Mouse (Mus musculus) forebrain, embryonic 13.5 days (tissue): ENCODE data around the gene Asb11. TPM values are rescaled to one million over a fixed set of nuclear protein-coding genes. Genes with fewer than 3 reads are reported as not detected.

ENCODE experiments used
- ATAC-seq: fragments of 200-750 bp; cut with Nextera tagmentation; 2 replicates; pipeline ENCODE4 v1.8.0; 2017
- H3K27ac ChIP-seq: fragments of 300-500 bp; sonication (generic); 2 replicates; pipeline ENCODE4 v1.5.1; 2015; ENCODE audit warnings: inconsistent platforms, mild to moderate bottlenecking, moderate library complexity
- H3K27me3 ChIP-seq: fragments of 300-500 bp; sonication (generic); 2 replicates; pipeline ENCODE4 v1.6.1; 2015; ENCODE audit warnings: mild to moderate bottlenecking, inconsistent platforms
- H3K36me3 ChIP-seq: fragments of 300-500 bp; sonication (generic); 2 replicates; pipeline ENCODE4 v1.6.1; 2015; ENCODE audit warnings: mild to moderate bottlenecking, inconsistent platforms; ENCODE audit not compliant: poor library complexity, severe bottlenecking
- H3K4me1 ChIP-seq: fragments of 300-500 bp; sonication (generic); 2 replicates; pipeline ENCODE4 v1.6.1; 2015; ENCODE audit warnings: inconsistent platforms
- H3K4me2 ChIP-seq: fragments of 300-500 bp; sonication (generic); 2 replicates; pipeline ENCODE4 v1.6.1; 2015; ENCODE audit warnings: inconsistent platforms, mild to moderate bottlenecking, moderate library complexity
- H3K4me3 ChIP-seq: fragments of 300-500 bp; sonication (generic); 2 replicates; pipeline ENCODE4 v1.5.1; 2015; ENCODE audit warnings: mild to moderate bottlenecking, inconsistent platforms
- H3K9ac ChIP-seq: fragments of 300-500 bp; sonication (generic); 2 replicates; pipeline ENCODE4 v1.6.1; 2015; ENCODE audit warnings: mild to moderate bottlenecking, inconsistent platforms
- H3K9me3 ChIP-seq: fragments of 300-500 bp; sonication (generic); replicated peaks from 2 replicates; pipeline ENCODE4 v1.6.1; 2016; ENCODE audit warnings: inconsistent platforms
- WGBS: fragments of 180-500 bp; shearing (Covaris S2); methylation state at CpG from one replicate; pipeline ENCODE4 v1.1.7; 2015; 5-methylcytosine and 5-hydroxymethylcytosine counted together
- polyA plus RNA-seq: library from polyadenylated mRNA; unstranded; fragments of >200 nt; fragmentation: Nextera tagmentation; extraction: Ambion mirVana; gene quantifications from 2 replicates; pipeline ENCODE4 v1.2.1, GENCODE M21; 2015

Gene Asb11
- not detected in 2 replicates for polyA plus RNA-seq

DNA sequence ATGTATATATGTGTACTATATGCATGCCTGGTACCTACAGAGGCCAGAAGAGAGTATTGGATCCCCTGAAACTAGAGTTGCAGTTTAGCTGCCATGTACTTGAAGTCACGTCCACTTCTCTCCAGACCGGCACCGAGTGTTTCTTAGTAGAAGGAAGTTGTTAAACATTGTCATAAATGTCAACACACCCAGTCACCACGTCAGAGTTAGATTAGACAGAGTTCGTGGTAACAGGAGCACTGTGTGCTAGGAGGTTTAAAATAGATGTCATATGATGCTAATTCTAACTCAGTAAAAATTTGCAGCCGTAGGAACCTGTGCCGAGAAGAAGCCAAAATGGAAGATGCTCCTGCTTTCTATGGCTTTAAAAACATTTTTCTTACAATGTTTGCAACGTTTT lies at the start of gene Asb11:
Gene Asb11 (plus strand): TSS at position 286 of the 400 bp plus-strand sequence.
- Histone ChIP-seq H3K27ac (no peak within 1 kb of the TSS), H3K9ac (no peak within 1 kb of the TSS), H3K36me3 (peaks cover 11% of the 10 kb centered on the region), H3K4me1 (no peaks in the 10 kb centered on the region), H3K4me2 (no peak within 1 kb of the TSS), H3K9me3 (no peaks in the 10 kb centered on the region), H3K4me3 (no peak within 1 kb of the TSS), H3K27me3 (no peaks in the 10 kb centered on the region)
- no peak for ATAC-seq
- 81% methylated on average over 8 of the region's 8 CpGs for WGBS

DNA sequence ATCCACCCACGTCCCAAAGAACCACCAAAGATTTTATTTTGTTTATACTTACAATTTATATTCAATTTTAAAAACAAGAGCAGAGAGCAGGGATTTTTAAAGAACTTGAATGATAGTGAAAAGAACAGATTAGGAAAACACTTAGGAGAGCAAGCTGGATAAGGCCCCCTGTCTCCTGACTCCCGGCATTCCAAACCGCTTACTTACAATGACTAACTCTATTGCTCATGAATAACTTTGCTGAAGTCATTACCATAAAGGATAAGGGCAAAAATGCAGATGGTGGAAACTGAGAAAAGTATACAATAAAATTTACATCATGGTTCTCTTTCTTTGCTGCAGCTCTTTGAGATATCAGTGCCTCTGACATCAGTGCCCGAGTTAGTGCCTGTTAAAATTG lies 42.7 kb upstream of the Asb11 start:
- no peak for ATAC-seq

DNA sequence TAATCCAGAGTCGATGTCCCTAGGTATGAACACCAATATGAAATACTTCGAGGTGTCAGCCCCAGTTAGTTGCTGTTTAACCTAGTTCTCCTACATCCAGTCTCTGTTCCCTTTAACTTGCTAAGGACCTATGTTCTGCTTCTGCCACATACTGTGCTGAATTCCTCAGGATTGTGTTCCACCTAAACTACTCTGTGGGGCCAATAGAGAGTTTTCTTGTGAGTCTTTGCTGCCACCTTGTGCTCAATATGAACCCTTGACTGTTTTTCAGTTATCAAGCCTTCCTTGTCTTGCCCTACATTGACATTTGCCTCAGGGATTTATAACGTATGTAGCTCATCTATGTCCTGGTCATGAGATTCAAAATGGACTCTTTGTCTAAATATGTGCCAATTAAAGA lies 38.3 kb upstream of the Asb11 start:
- no peak overlapping the region for H3K4me2 ChIP-seq
- no peak overlapping the region for H3K9ac ChIP-seq
- no peaks in the 10 kb centered on the region for H3K36me3 ChIP-seq
- no peaks in the 10 kb centered on the region for H3K9me3 ChIP-seq
- no peak overlapping the region for H3K4me3 ChIP-seq
- no peak overlapping the region for H3K27ac ChIP-seq
- ATAC-seq = peak; percentile 55
- no peaks in the 10 kb centered on the region for H3K4me1 ChIP-seq
- no peaks in the 10 kb centered on the region for H3K27me3 ChIP-seq
- WGBS = 67% methylated on average over 3 of the region's 3 CpGs

More for the DNA sequence above, 42.7 kb upstream of the Asb11 start:
- Histone ChIP-seq H3K9ac (no peak overlapping the region), H3K4me1 (no peaks in the 10 kb centered on the region), H3K4me2 (no peak overlapping the region), H3K9me3 (no peaks in the 10 kb centered on the region), H3K27me3 (no peaks in the 10 kb centered on the region), H3K4me3 (no peak overlapping the region), H3K27ac (no peak overlapping the region), H3K36me3 (no peaks in the 10 kb centered on the region)
- 81% methylated on average over 4 of the region's 4 CpGs for WGBS

DNA sequence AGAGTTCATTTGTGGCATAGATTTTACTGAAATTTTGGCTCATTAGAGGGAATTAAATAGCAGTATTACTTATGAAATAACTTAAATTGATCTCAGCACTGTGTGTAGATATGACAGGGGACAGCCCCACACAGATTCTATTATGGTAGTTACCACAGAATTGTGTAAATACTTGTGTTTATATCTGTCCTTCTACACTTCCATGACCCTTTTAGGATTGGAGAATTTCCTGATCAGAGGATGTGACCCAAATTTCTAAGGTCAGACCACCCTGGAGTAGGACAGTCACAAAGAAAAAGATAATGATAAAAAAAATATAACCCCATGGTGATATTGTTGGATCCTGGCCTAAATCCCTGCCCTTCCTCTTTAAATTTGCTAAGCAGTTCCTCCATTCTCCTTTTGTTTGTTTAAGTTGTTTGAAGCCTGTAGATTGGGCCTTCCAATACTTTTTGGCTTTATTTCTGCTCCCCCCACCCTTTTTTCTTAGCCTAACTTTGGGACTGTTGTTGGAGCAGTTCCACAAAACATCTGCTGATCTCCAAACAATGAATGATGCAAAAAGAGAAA lies 31.6 kb upstream of the Asb11 start:
- H3K36me3 ChIP-seq = no peaks in the 10 kb centered on the region
- H3K9me3 ChIP-seq = no peaks in the 10 kb centered on the region
- no peak overlapping the region for H3K27ac ChIP-seq
- H3K4me1 ChIP-seq = no peaks in the 10 kb centered on the region
- ATAC-seq = no peak
- no peaks in the 10 kb centered on the region for H3K27me3 ChIP-seq
- H3K4me3 ChIP-seq = no peak overlapping the region
- no peak overlapping the region for H3K4me2 ChIP-seq
- H3K9ac ChIP-seq = no peak overlapping the region

DNA sequence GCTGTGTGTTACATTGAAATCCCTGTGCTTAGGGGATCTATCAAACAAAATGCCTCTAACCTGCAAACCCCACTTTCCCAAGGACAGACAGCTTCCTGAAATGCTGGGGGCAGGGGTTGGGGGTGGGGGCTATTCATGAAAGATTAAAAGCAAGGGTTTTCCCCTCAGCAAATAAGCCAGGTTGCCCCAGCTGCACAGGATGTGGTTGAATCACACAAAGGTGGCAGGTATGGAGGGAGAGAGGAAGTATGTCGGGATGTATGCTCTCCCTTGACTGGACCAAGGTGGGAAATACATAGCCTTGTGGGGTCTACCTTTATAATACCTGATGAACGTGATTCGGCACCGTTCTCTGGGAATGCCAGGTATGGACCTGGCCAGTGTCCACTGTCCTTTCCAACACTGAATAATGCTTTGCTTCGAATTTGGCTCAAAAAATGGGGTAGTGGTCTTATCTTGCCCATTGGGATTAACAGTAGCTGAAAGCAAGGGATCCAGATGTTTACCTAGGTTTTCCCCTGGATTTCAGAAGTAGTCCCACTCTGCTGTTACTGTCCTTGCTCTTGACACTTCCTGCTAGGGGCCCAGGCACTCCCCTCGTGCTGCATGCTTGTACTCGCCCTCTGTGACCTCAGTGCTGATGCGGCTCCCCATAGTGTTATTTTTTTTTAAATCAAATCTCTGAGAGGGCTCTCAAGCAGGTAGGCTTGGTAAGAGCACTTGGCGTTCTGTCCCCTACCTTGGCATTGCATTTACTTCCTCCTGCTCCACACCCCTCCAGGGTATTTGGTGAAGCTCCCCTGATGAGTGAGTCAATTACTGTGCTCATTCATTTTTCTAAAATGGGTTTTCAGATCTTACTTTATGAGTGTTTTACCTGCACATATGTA lies 30.4 kb upstream of the Asb11 start:
- Histone ChIP-seq H3K4me2 (no peak overlapping the region), H3K4me3 (no peak overlapping the region), H3K4me1 (no peaks in the 10 kb centered on the region), H3K27me3 (no peaks in the 10 kb centered on the region), H3K9me3 (no peaks in the 10 kb centered on the region), H3K9ac (no peak overlapping the region), H3K27ac (no peak overlapping the region), H3K36me3 (no peaks in the 10 kb centered on the region)
- ATAC-seq = no peak
- 81% methylated on average over 9 of the region's 9 CpGs for WGBS

DNA sequence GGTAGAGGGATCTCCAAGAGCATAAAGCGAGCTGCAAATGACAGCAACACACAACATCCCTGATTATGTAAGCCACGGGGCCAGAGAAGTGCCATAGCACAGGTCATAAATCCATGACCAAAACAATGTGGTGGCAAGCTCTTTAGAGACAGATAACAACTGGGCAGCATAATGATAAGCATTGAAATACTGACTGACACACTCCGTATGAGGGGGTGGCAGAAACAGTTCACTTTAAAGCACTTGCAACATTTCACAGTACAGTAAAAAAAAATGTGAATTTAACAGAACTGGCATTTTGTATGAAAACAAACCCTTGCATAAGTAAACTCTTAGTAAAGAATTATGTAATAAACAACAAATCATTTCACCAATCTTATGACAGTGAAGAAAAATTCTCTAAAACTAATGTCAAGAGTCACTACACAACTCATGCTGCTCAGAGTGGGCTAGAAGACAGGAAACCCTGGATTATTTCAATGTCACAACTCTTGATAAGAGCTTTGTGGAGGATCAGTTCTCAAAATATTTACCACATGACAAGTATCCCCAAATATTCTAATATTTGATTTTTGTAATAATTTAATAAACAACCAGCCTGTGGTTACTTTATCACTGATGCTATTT lies 28.4 kb upstream of the Asb11 start:
- Histone ChIP-seq H3K9me3 (no peaks in the 10 kb centered on the region), H3K27me3 (no peaks in the 10 kb centered on the region), H3K27ac (no peak overlapping the region), H3K36me3 (no peaks in the 10 kb centered on the region), H3K4me3 (no peak overlapping the region), H3K4me2 (no peak overlapping the region), H3K9ac (no peak overlapping the region), H3K4me1 (no peaks in the 10 kb centered on the region)
- ATAC-seq = no peak
- WGBS = 81% methylated on average over 3 of the region's 3 CpGs

DNA sequence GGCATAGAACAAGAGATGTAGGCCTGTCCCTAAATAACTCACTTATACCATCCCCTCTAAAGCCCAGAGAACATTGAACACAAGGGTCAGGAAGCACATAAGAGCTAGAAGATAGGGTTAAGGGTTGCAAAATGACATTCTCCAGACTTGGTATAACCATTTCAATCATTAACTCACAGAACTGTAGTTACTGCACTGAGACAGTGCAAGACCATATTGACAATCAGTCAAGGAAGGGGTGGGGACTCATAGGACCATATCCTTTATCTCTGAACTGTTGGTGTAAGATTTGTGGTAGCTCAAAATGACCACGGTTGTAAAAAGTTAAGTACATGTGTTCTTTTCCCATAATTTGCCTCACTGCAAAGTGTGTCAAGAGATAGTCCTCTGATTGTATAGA lies 26.2 kb upstream of the Asb11 start:
- WGBS = 87% methylated on average over 1 of the region's 1 CpGs
- Histone ChIP-seq H3K4me2 (no peak overlapping the region), H3K4me1 (no peaks in the 10 kb centered on the region), H3K4me3 (no peak overlapping the region), H3K27ac (no peak overlapping the region), H3K9ac (no peak overlapping the region), H3K27me3 (no peaks in the 10 kb centered on the region), H3K36me3 (no peaks in the 10 kb centered on the region), H3K9me3 (no peaks in the 10 kb centered on the region)
- no peak for ATAC-seq

DNA sequence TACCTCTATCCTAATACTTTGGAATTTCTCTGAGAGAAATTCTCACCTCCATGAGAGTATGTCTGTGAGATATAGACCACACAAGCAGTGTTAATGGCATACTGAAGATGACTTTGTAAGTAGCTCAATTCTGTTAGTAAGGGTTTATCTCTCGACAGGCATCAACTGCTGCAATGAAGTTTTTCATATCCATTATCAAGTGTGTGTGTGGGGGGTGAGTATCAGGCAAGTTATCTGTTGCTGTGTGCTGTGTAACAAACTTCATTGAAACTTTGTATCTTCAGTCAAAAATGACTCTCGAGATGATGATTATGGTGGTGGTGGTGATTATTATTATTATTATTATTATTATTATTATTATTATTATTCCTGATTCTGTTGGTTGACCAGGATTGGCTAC lies 20.0 kb upstream of the Asb11 start:
- Histone ChIP-seq H3K9me3 (no peaks in the 10 kb centered on the region), H3K36me3 (no peaks in the 10 kb centered on the region), H3K4me2 (no peak overlapping the region), H3K4me1 (peaks cover 10% of the 10 kb centered on the region), H3K27me3 (no peaks in the 10 kb centered on the region), H3K27ac (no peak overlapping the region), H3K4me3 (no peak overlapping the region), H3K9ac (no peak overlapping the region)
- ATAC-seq = no peak
- WGBS = 90% methylated on average over 2 of the region's 2 CpGs

DNA sequence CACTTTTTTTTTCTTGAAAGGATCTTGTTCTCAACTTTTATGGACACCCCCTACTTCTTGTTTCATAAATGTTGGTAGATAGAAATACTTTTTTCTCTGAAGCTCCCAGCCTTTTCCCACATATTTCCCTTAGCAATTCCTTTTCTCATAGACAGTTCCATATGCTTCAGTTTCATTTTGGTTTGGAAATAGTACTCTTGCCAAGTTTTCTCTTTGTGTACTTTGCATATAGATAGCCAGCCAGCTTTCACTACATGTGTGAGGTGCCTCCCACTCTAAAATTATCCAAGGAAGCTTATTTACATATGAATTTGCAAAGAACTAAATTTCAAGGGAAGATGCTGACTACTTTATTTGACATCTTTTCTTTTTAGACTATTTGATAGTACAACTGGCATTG lies 18.8 kb upstream of the Asb11 start:
- no peaks in the 10 kb centered on the region for H3K27me3 ChIP-seq
- ATAC-seq = no peak

DNA sequence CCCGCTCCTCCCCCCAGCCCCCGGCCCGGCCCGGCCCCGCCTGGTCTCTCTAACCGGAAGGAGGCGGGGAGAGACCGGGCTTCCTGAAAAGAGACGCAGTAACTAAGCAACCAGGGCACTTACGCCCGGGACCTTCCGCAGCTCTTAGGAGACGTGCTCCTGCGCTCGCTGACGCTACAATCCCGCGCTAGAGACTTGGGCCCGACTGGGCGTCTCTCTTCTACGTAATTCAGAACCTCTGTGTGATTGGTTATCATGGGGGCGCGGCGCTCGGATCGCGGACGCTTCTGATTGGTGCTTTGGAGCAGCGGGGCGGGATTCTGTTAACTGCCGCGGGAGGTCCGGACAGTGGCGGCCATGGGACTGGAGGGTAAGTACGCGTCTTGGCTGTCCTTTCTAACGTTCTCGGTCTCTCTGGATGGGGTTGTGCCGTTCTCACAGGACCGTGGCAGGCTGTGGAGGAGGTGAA lies 17.3 kb upstream of the Asb11 start, which contains the start of gene Piga:
Gene Piga (plus strand): TSS at position 317 of the 469 bp plus-strand sequence.
- Histone ChIP-seq H3K4me3 (peak within 1 kb of the TSS; percentile 50), H3K9ac (peak within 1 kb of the TSS; percentile 70), H3K27ac (no peak within 1 kb of the TSS), H3K4me2 (peak within 1 kb of the TSS; percentile 60), H3K9me3 (no peaks in the 10 kb centered on the region), H3K36me3 (peaks cover 9% of the 10 kb centered on the region; the same call in 1 of the 2 replicates), H3K27me3 (no peaks in the 10 kb centered on the region), H3K4me1 (peaks cover 10% of the 10 kb centered on the region)
- WGBS = 15% methylated on average over 33 of the region's 40 CpGs
- peak; percentile 100 for ATAC-seq

More for the DNA sequence above, 18.8 kb upstream of the Asb11 start:
- no peaks in the 10 kb centered on the region for H3K9me3 ChIP-seq
- H3K27ac ChIP-seq = no peak overlapping the region
- no peak overlapping the region for H3K4me2 ChIP-seq
- H3K4me1 ChIP-seq = peaks cover 10% of the 10 kb centered on the region
- H3K36me3 ChIP-seq = peaks cover 6% of the 10 kb centered on the region; the same call in 1 of the 2 replicates
- no peak overlapping the region for H3K9ac ChIP-seq
- no peak overlapping the region for H3K4me3 ChIP-seq

DNA sequence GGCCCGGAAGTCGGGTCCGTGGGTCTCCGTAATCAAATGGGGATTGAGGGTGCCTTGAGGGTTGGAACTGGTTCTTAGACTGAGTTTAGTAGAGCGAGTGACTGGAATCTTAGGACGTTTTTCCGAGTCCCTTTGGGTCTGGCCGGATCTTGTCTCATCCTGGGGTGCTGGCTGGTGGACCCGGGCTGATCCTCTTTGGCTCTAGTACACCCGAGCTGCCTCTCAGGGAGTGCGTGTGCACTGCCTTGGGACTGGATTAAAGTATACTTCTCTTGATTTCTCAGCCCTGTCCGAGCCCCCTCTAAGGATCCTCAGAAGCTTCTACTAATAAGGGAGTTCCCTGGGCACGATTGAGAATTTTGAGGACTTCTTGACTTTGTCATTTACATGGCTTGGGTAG lies 16.8 kb upstream of the Asb11 start:
- H3K9ac ChIP-seq = peak overlapping the region; percentile 70
- peak overlapping the region; percentile 50 for H3K4me3 ChIP-seq
- H3K4me1 ChIP-seq = peaks cover 10% of the 10 kb centered on the region
- no peak overlapping the region for H3K27ac ChIP-seq
- peak overlapping the region; percentile 60 for H3K4me2 ChIP-seq
- peak; percentile 37; the same call in 1 of the 2 replicates for ATAC-seq
- peaks cover 9% of the 10 kb centered on the region; the same call in 1 of the 2 replicates for H3K36me3 ChIP-seq
- WGBS = 32% methylated on average over 12 of the region's 13 CpGs
- H3K9me3 ChIP-seq = no peaks in the 10 kb centered on the region
- H3K27me3 ChIP-seq = no peaks in the 10 kb centered on the region

DNA sequence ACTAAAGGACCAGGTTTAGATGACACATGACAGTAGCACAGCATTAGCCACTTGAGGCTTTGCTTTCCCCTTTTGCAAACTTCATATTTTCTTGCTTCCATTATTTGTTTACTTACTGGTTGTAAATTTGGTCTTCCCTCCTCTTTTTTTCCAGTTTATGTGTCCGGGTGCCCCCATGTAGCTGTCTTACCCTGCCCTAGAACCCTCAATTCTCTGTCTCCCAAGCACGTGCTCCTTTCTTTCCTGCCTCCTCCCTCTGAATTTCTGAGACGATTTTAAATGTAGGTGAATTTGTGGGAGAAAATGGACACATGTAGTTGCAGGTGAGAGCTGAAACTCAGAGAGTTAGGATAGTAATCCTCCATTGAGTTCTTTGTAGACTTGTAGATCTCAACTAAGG lies 16.3 kb upstream of the Asb11 start:
- 66% methylated on average over 3 of the region's 3 CpGs for WGBS
- Histone ChIP-seq H3K4me1 (peaks cover 10% of the 10 kb centered on the region), H3K4me3 (peak overlapping the region; percentile 50), H3K27ac (no peak overlapping the region), H3K9ac (peak overlapping the region; percentile 70), H3K4me2 (peak overlapping the region; percentile 60), H3K36me3 (peaks cover 9% of the 10 kb centered on the region; the same call in 1 of the 2 replicates), H3K9me3 (no peaks in the 10 kb centered on the region), H3K27me3 (no peaks in the 10 kb centered on the region)
- no peak for ATAC-seq
